Mouse (Mus musculus) hematopoietic stem cell, adult 5-6 weeks (primary cell): ENCODE results near the gene Ntng2. TPM values are rescaled to one million over a fixed set of nuclear protein-coding genes. Genes with fewer than 3 reads are reported as not detected.

Source experiments
- ATAC-seq, 2 experiments: fragments of 125-278 bp in 1 of 2; replicated peaks in 1 of 2; 2 replicates each; pipeline ENCODE4 v1.8.0; 2016 to 2017; ENCODE audit warnings: inconsistent platforms in 2 of 2, mild to moderate bottlenecking in 2 of 2, moderate number of reproducible peaks in 2 of 2, low read depth in 1 of 2, moderate TSS enrichment in 1 of 2; ENCODE audit not compliant: low FRiP score in 2 of 2, poor library complexity in 2 of 2, severe bottlenecking in 2 of 2, insufficient read depth in 1 of 2, low TSS enrichment in 1 of 2
- total RNA-seq: library from RNA; stranded (forward); fragments of 172-1452, 232-1000 nt; gene quantifications from 2 replicates; pipeline ENCODE4 v1.2.3, GENCODE M21; 2017

Gene Ntng2
- total RNA-seq, 1 experiment from 2014 or later, result 2.4 TPM

DNA sequence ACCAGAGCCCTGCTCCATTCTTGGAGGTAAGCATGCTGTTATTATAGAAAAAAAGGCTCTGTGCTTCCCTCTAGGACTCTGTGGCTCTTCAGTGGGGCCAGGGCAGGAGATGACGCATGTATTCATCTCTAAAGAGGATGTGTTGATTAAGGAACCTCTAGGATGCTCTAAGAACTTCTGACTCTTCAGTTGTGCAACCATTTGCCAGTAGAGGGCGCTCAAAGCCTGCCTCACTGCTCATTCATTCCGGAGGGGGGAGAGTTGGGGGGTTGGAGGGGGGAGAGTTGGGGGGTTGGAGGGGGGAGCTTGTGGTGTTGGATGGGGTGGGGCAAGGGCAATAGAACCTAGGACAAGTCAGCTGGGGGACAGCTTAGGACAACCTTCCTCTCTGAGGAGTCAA is 52.9 kb downstream of the Ntng2 start:
- ATAC-seq, result peak; percentile 46; a peak in 2 of 4 replicates

DNA sequence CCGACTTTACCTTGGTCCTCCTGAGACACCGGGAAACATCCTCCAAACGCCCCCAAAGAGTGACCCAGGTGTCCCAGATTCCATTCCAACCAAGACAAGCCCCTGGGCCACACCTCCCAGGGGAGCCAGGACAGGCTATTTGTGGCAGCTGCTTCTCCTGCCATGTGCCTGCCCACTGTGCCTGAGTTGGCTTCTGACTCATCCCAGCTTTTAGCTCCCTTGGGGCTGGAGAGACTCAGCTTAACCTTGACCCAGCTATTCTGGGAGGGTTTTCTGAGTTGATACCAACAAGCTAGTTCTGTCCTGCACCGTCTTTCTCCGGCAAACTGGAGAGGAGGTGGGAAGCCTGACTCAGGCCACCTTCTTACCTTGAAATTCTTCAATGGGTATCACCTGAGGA is 54.4 kb downstream of the Ntng2 start:
- no peak for ATAC-seq

DNA sequence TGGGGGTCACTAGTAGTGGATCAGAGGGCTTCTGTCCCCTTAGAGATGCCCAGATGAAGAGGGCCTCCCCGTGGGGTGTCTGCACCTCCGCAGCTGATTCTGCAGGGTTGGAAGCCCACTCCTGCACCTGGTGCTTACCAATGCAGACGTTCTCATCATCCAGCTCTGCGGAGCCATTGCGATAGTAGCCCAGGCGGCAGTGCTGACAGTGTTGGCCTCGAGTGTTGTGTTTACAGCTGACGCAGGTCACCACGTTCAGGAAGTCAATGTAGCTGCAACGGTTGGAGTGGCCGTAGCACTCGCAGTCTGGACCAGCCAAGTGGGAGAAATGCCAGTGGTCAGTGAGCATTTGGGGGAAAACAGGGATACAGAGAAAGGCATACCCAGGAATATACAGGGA is 56.0 kb downstream of the Ntng2 start:
- ATAC-seq, result no peak

DNA sequence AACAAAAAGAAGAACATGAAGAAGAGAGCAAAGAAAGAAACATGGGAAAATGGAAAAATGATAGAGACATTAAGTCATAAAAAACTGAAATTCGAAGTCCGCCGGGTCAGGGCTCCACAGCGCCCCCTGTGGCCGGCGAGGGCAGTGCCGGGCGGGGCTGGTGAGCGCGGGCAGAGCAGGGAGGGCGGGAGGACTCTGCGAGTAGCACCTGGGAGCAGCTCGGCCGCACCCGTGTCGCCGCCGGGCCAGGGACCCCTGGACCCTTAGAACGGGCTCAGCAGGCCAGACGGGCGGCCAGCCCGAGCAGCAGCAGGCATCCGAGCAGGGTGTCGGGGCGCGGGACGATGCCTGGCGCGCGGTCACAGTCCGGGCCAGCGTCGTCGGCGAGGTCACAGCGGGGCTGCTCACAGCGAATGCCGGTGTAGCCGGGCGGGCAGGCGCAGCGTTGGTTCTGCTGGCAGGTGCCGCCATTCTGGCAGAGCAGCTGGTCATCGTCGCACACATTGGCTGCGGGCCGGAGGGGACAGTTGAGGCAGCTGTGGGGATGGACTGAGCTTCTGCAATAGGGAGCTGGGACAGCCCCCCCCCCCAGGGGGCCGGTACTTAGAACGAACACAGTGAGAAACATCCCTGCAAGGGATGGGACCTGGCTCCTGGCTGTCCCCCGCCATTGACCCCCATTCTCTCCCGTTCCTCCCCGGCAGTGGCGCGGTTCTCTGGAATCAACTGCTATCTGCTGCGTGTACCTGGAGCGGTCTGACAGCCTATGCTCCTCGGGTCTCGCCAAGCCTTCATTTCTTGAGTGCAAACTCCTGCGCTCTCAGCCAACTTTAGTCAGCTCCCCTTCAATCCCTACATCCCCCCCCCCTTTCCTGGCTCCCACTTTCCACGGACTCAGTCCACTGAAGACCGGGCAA is 58.0 kb downstream of the Ntng2 start:
- peak; percentile 33 to 59; a peak in 2 of 4 replicates for ATAC-seq

DNA sequence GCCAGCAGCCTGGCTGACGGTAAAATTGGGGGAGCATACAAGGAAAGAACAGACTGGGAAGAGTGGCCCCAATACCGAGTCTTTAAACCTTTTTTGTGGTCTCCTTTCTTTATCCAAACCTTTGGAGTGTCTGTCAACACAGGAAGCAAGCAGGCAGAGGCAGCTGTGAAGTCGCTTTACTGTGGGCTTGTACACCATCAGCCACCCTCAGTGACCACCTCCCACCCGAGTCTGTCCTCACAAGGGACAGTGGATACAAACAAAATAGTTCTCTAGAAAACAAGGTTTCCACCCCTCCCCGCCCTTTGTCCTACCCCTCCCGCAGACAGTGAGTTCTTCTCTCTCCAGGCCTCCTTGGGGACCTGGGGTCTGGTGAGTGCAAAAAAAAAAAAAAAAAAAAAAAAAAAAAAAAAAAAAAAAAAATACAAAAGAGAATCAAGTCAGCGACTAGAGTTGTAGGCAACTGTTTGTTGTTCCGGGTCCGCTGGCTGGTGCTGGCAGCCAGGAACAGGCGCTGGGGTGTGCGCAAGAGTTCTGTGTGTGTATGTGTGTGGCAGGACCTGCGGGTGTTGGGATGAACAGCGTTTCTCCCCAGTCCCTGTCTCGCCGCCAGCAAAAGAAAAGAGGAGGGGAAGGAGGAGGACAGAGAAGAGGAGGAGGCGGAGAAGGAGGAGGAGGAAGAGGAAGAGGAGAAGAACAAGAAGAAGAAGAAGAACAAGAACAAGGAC is 58.8 kb downstream of the Ntng2 start:
- no peak for ATAC-seq

DNA sequence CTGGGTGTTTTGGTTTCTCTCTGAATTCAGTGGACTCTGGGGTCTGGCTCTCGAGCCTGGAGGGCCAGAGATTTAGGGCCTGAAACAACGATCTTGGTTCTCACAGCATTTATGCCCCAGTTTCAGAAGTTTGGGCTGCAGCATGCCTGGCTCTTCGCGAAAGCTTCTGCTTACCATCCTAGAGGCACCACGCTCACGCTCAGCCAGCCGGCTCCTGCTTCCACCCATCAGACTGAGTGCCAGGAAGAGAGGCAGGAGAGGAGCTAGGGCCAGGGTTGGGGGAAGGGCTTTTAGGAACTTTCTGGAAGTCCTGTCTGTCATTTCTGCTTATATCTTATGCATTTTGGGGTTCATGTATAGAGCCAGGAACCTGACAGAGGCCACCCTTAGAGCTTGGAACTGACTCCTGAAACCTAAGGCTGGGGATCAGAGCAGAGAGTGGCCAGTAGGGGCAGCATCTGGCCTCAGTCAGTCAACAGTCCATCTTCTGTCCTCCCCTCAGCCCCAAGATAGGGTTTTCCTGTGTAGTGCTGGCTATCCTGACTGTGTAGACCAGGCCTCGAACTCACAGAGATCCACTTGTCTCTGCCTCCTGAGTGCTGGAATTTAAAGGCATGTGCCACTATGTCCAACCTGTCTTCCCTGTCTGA is 60.1 kb downstream of the Ntng2 start:
- ATAC-seq, result no peak

DNA sequence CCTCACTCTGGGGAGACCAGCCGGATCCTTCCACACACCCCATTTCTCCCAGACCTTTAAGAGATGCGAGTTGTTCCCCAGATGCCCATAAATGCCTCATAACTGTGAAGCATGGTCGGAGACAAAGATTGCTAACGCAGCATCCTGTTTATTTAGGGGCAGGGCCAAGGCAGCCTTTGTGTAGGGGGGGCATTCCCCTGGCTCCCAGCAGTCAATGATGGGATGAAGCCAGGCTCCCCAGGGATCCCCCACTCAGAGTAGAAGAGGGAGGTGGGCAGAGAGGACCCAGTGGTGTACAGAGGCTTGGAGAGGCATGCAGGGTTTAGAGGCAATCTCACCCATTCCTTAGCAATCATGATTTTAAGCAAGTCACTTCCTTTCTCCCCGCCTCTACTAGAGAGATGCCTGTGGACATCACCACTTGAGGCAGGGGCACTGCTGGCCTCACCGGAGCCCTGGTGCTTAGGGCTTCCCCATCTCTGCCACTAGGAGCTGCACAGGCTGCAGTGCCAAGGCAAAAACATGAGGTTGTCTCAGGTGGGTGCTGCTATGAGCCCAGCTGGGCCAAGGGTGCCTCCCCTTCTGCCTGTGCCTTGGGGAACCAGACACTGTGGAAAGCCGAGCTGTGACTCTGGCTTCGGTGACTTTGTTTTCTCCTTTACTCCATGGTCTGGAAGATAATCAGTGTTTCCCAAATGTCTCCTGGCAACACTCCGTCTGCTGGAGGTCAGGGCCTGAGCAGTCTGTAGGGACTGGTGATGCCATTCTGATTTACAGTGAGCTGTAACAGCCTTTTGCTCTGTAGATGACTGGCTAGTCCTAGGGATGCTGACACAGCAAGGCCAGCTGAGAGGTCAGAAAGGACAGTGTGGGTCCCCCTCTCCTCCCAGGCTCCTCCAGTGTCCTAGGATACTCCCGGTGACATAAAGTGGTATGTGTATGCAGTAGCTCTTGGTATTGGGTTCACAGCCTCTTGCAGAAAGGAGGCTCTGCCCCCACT is 61.3 kb downstream of the Ntng2 start:
- peak; percentile 63 to 68; a peak in 3 of 4 replicates for ATAC-seq

DNA sequence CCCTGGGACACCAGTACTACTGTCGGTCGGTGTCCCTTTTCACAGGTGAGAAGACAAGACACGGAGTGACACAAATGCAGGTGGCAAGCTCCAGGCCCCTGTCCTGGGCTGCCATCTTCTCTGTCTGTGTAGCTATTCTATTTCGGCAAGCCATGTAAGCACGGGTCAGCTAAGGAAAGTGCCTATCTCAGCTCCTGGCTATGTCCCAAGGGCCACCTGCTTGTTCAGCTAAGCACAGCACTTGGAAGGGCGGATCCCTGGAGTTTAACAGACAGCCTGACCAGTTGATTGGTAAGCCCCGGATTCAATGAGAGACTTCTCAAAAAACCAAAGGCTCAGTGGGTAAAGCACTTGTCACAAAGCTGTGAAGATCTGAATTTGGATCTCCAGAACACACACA is 62.4 kb downstream of the Ntng2 start:
- ATAC-seq, result no peak

DNA sequence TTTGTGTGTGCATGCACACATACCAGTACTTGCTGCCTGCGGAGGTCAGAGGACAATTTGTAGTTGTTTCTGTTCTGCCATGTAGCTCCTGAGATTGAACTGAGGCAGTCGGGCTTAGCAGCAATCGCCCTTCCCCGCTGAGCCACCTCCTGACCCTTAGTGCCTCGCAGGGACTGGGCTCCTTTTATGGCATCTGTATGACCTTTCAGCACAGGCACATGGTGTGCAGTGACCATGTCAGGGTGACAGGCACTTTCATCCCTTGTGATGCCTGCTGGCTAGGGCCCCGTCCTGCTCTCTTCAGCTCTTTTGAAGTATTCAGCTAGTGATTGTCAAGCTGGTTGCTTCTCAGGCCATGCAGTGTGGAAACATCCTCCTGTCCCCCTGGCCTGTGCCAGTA is 66.6 kb downstream of the Ntng2 start:
- no peak for ATAC-seq

DNA sequence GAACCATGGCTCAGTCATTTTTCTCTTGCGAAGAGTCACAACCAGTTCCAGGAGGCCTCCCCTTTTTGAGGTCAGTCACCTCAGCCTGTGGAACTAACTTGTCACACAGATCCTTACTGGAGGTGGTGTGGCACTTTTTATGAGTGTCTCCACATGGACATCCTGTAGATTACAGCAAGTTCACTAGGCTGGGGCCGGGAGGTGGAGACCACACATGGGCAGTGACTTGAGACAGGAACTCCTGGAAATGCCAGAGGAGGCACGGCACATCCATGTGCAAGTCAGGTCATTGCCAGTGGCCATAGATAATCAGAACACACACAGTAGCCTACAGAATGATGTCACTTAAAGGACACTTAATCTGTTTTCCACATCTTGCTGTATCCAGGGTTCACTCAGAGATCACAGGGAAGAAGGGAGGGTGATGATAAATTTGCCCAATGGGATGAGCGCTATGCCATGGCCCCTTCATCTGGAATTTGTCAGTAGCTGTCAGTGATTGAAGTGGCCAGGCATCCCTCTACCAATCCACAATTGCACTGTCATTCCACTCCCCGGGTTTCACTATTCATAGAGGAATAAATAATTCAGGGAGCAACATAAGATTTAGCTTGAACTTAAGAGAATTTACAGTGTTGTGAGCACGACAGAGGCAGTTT is 69.4 kb downstream of the Ntng2 start:
- no peak for ATAC-seq

DNA sequence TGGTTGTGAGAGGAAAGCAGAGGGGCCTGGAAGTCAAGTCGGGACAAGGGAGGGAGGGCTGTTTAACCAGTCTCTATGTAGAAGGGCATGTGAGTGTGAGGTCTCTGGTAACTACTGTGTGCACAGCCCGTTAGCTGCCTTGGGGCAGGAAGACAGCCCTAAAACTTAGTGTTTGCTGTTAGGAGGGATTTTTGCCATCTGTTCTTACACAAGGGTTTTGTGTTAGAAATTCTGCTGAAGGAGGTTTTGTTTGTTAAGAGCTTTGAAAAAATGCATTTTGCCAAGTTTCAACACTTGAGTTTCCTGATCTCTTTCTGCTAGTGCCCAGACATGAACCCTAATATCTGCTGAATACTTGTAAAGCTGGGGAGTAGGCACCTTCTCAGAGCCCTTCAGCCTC is 71.7 kb downstream of the Ntng2 start:
- ATAC-seq, result no peak

DNA sequence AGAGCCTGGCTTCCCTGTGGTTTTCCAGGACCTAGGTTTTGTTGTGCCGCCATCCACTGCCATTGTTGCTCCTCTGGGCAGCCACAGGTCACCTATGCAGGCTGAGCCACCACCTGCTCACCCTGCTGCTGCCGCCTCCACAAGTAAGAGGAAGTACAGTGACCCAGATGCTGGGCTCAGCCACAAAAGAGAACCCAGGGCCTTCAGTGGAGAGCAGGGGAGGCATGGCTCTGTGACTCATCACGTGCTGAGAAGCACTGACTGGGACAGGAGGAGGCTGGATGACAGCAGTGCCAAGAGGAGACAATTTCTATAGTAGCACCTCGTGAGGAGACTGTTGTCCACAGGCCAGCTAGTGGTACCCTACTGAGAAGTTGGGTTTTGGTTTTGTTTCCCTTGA is 73.0 kb downstream of the Ntng2 start:
- ATAC-seq, result peak; percentile 37 to 81; a peak in 3 of 4 replicates

DNA sequence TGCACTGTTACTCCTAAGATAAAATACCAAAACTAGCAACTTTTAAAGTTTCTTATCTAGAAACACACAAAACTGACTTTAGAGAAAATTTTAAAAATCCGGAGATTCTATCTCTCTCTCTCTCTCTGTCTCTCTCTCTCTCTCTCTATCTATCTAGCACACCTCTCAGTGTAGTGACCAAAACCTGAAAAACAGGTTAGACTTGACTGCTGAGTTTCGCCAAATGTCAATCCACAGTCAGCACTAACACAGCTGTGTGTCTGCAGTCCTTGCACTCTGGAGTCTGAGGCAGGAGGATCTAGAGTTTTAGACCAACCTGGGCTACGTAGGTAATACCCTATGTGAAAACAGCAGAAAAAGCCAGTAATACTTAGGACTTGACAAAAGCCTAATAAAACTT is 77.9 kb downstream of the Ntng2 start:
- no peak for ATAC-seq

DNA sequence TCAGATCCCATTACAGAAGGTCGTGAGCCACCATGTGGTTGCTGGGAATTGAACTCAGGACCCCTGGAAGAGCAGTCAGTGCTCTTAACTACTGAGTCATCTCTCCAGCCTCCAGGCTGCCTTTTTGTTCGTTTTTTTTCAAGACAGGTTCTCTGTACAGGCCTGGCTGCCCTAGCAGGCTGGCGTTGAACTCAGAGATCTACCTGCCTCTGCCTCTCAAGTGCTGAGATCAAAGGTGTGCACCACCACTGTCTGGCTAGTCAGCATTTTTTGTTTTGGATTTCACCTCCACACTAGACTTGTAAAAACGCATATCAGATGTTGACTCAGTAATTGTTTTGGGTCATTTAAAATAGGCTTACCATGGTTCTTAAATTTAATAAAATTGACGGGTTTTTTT is 84.7 kb downstream of the Ntng2 start:
- no peak for ATAC-seq

DNA sequence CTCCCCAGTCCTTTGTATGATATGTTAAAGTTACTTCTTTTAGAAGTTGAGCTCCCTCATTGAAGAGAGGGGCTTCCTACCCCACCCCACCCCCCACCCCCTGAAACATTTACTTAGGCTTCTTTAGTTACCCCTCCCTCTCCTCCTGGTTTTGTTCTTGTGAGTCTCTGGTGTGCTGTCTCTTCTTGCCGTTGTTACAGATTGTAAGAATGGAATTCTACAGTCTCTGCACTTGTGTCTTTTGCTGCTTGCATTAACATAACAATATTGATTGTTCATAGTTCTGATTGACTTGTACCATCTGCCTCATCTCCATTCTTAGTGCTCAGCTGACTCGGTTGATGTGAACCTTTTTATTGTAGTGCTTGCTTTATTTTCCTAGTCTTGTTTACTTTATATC is 100.9 kb downstream of the Ntng2 start:
- ATAC-seq, result no peak
